Mouse (Mus musculus): ENCODE measurements around the gene Rorc.

DNA sequence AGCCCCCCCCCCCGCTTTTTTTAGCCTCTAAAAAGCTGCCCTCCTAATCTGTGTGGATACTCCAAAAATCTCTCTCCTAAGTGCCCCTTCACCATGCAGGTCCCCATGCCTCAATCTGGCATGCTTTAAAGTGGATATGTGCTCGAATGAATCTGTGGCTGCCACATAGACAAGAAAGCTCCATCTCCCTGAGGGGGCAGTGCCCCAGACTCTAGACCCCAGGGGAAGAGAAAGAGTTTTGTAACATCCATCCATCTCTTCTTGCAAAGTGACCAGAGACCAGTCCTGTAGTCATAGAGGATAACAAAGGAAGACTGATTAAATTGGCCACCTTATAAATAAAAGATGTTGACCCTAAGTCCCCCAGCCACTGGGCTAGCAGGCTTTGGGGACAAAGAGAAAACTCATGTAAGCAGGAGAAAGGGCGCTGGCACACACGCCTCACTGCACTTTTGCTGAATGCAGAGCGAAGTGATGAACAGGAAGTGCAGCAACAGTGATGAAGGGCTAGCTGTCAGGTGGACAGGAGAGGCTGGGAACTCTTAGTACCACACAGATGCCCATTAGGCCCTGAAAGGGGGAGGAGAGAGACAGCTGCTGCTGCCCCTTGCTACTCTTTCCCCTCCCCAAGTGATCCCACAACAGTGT lies 27.2 kb downstream of the Rorc start:
- no peak for TF ChIP-seq CTCF (IDR thresholded peaks at IDR 0.05; ENCODE audit: low read depth, low read length)
- no peak for TF ChIP-seq POLR2A (IDR thresholded peaks at IDR 0.05; ENCODE audit: borderline replicate concordance, low read depth, low read length)

Data from bone marrow macrophage, adult 2 months (primary cell).